Mouse (Mus musculus): ENCODE measurements around the gene Mllt1. TPM values are rescaled to one million over a fixed set of nuclear protein-coding genes. Genes with fewer than 3 reads are reported as not detected.
A peak's percentile ranks its signal among the peaks of the same experiment; 100 is the strongest.

The Mllt1 gene
- polyA plus RNA-seq, 1 experiment = 134 TPM

- TF ChIP-seq POLR2A (IDR thresholded peaks at IDR 0.05; ENCODE audit: control insufficient read depth, extremely low read depth, insufficient read depth, low read length, poor library complexity) = no peak
- TF ChIP-seq CTCF (IDR thresholded peaks at IDR 0.05; ENCODE audit: borderline replicate concordance, control insufficient read depth, extremely low read depth, insufficient read depth, low read length, poor library complexity) = no peak
- 55% methylated on average over 3 of the region's 3 CpGs for WGBS
- Histone ChIP-seq H3K4me1 (replicated peaks; ENCODE audit: control insufficient read depth, insufficient read depth, low read length) (0 out of 2 replicates have a peak, but pooled peaks cover 3% of the 10 kb centered on the region), H3K27ac (ENCODE audit: control insufficient read depth, insufficient read depth, low read length) (no peak overlapping the region), H3K27me3 (ENCODE audit: control insufficient read depth, insufficient read depth, low read length) (no peaks in the 10 kb centered on the region), H3K4me3 (ENCODE audit: control insufficient read depth, insufficient read depth, low read length) (no peak overlapping the region), H3K36me3 (ENCODE audit: control insufficient read depth, insufficient read depth, low read length) (no peaks in the 10 kb centered on the region)
- DNase-seq = no peak
Observed at GRCm38 (mm10) chr17:56855421-56855820, 79.8 kb downstream of the Mllt1 start.

DNA sequence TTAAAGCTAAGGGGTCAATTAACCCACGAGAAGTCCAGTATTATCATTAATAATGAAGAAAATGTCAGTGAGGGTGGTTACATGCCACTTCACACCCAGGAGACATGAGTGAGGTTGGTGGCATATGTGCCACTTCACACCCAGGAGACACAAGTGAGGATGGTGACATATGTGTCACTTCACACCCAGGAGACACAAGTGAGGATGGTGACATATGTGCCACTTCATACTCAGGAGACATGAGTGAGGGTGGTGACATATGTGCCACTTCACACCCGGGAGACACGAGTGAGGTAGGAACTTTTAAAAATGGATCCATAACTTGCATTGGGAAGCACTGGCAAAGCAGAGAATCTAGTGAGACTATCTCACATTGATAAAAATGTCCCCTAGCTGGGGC is 84.0 kb downstream of the Mllt1 start:
- TF ChIP-seq POLR2A (IDR thresholded peaks at IDR 0.05; ENCODE audit: control insufficient read depth, extremely low read depth, insufficient read depth, low read length, poor library complexity) = no peak
- H3K27ac ChIP-seq (ENCODE audit: control insufficient read depth, insufficient read depth, low read length) = no peak overlapping the region
- no peak overlapping the region for H3K4me3 ChIP-seq (ENCODE audit: control insufficient read depth, insufficient read depth, low read length)
- H3K4me1 ChIP-seq (replicated peaks; ENCODE audit: control insufficient read depth, insufficient read depth, low read length) = peaks cover 9% of the 10 kb centered on the region; the same call in 1 of the 2 replicates
- no peaks in the 10 kb centered on the region for H3K27me3 ChIP-seq (ENCODE audit: control insufficient read depth, insufficient read depth, low read length)
- no peak for DNase-seq
- WGBS = 89% methylated on average over 3 of the region's 3 CpGs
- H3K36me3 ChIP-seq (ENCODE audit: control insufficient read depth, insufficient read depth, low read length) = no peaks in the 10 kb centered on the region

DNA sequence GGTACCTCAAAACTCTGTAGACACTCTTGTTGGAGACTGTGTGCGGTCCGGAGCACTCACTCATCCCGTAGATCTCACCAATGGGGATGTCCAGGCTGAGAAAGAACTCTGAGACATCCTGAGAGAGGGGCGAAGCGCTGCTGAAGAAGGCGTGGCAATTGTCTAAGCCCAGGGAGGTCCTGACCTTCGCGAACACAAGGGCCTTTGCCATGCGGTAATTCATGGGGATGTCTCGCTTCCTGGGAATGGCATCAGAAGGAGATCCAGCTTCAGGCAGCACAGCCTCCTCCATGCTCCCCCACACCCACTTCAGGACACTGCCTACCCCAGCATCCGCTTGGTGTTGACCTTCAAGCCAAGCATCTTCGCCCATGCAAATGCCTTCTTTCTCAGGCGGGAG is 85.5 kb downstream of the Mllt1 start:
- Histone ChIP-seq H3K36me3 (ENCODE audit: control insufficient read depth, insufficient read depth, low read length) (no peaks in the 10 kb centered on the region), H3K27me3 (ENCODE audit: control insufficient read depth, insufficient read depth, low read length) (no peaks in the 10 kb centered on the region), H3K4me1 (replicated peaks; ENCODE audit: control insufficient read depth, insufficient read depth, low read length) (peaks cover 5% of the 10 kb centered on the region; the same call in 1 of the 2 replicates), H3K27ac (ENCODE audit: control insufficient read depth, insufficient read depth, low read length) (no peak overlapping the region), H3K4me3 (ENCODE audit: control insufficient read depth, insufficient read depth, low read length) (no peak overlapping the region)
- TF ChIP-seq POLR2A (IDR thresholded peaks at IDR 0.05; ENCODE audit: control insufficient read depth, extremely low read depth, insufficient read depth, low read length, poor library complexity) = no peak
- no peak for TF ChIP-seq CTCF (IDR thresholded peaks at IDR 0.05; ENCODE audit: borderline replicate concordance, control insufficient read depth, extremely low read depth, insufficient read depth, low read length, poor library complexity)
- 96% methylated on average over 13 of the region's 13 CpGs for WGBS
- DNase-seq = no peak

DNA sequence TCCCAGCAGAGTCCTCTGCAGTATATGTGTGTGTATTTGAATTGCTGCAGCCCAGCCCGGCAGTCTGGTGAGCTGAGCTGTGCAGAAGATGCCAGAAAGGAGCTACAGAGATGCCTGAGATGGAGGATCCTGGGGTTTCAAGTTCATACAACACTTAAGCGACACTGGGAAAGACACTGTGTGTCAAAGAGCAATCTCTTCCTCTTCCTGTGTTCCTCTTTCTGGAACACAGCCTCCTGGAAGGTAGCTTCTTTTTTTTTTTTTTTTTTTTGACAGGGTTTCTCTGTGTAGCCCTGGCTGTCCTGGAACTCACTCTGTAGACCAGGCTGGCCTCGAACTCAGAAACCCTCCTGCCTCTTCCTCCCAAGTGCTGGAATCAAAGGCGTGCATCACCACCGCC is 86.4 kb downstream of the Mllt1 start:
- Histone ChIP-seq H3K4me1 (replicated peaks; ENCODE audit: control insufficient read depth, insufficient read depth, low read length) (peaks cover 11% of the 10 kb centered on the region), H3K4me3 (ENCODE audit: control insufficient read depth, insufficient read depth, low read length) (no peak overlapping the region), H3K27ac (ENCODE audit: control insufficient read depth, insufficient read depth, low read length) (no peak overlapping the region), H3K36me3 (ENCODE audit: control insufficient read depth, insufficient read depth, low read length) (no peaks in the 10 kb centered on the region), H3K27me3 (ENCODE audit: control insufficient read depth, insufficient read depth, low read length) (no peaks in the 10 kb centered on the region)
- WGBS = 87% methylated on average over 5 of the region's 5 CpGs
- no peak for DNase-seq
- TF ChIP-seq POLR2A (IDR thresholded peaks at IDR 0.05; ENCODE audit: control insufficient read depth, extremely low read depth, insufficient read depth, low read length, poor library complexity) = no peak
- no peak for TF ChIP-seq CTCF (IDR thresholded peaks at IDR 0.05; ENCODE audit: borderline replicate concordance, control insufficient read depth, extremely low read depth, insufficient read depth, low read length, poor library complexity)

GRCm38 (mm10) chr17:56843678-56844077 is 91.5 kb downstream of the Mllt1 start:
- peak; percentile 67 for DNase-seq
- peak overlapping the region; percentile 77 for H3K27ac ChIP-seq (ENCODE audit: control insufficient read depth, insufficient read depth, low read length)
- TF ChIP-seq POLR2A (IDR thresholded peaks at IDR 0.05; ENCODE audit: control insufficient read depth, extremely low read depth, insufficient read depth, low read length, poor library complexity) (no peak), CTCF (IDR thresholded peaks at IDR 0.05; ENCODE audit: borderline replicate concordance, control insufficient read depth, extremely low read depth, insufficient read depth, low read length, poor library complexity) (no peak)
- H3K36me3 ChIP-seq (ENCODE audit: control insufficient read depth, insufficient read depth, low read length) = no peaks in the 10 kb centered on the region
- WGBS = 10% methylated on average over 5 of the region's 5 CpGs
- no peaks in the 10 kb centered on the region for H3K27me3 ChIP-seq (ENCODE audit: control insufficient read depth, insufficient read depth, low read length)
- H3K4me1 ChIP-seq (replicated peaks; ENCODE audit: control insufficient read depth, insufficient read depth, low read length) = peaks cover 22% of the 10 kb centered on the region
- H3K4me3 ChIP-seq (ENCODE audit: control insufficient read depth, insufficient read depth, low read length) = no peak overlapping the region

Other genes starting within 250 kb of the Mllt1 start
- 601 and 855 TPM in 2 replicates for gene Ndufa11, start 217.6 kb downstream of the Mllt1 start, polyA plus RNA-seq (2012; rRNA removed)
- gene Vmac, start 217.4 kb downstream of the Mllt1 start, polyA plus RNA-seq (2012; rRNA removed) = 52.3 and 58.9 TPM in 2 replicates
- 37.6 and 44.4 TPM in 2 replicates for gene Nrtn, start 177.9 kb downstream of the Mllt1 start, polyA plus RNA-seq (2012; rRNA removed)
- 142 and 157 TPM in 2 replicates for gene Dus3l, start 170.7 kb downstream of the Mllt1 start, polyA plus RNA-seq (2012; rRNA removed)
- gene Prr22, start 165.2 kb downstream of the Mllt1 start, polyA plus RNA-seq (2012; rRNA removed) = 4.1 and 4.5 TPM in 2 replicates
- 31.3 and 44.2 TPM in 2 replicates for gene Rfx2, start 104.4 kb downstream of the Mllt1 start, polyA plus RNA-seq (2012; rRNA removed)
- 0.11 TPM in 1 of 2 replicates, not detected in the other for gene Acsbg2, start 61.0 kb downstream of the Mllt1 start, polyA plus RNA-seq (2012; rRNA removed)
- 0.10 and 0.19 TPM in 2 replicates for gene 1700061G19Rik, start 59.9 kb downstream of the Mllt1 start, polyA plus RNA-seq (2012; rRNA removed)
- gene Acer1, start 46.7 kb upstream of the Mllt1 start, polyA plus RNA-seq (2012; rRNA removed) = 0.14 and 0.32 TPM in 2 replicates
- gene Clpp, start 54.9 kb upstream of the Mllt1 start, polyA plus RNA-seq (2012; rRNA removed) = 131 and 144 TPM in 2 replicates
- 26.7 and 32.2 TPM in 2 replicates for gene Alkbh7, start 61.9 kb upstream of the Mllt1 start, polyA plus RNA-seq (2012; rRNA removed)
- not detected in 2 replicates for gene Pspn, start 64.6 kb upstream of the Mllt1 start, polyA plus RNA-seq (2012; rRNA removed)
- 40.8 and 42.9 TPM in 2 replicates for gene Gtf2f1, start 75.9 kb upstream of the Mllt1 start, polyA plus RNA-seq (2012; rRNA removed)
- 0.08 TPM in 1 of 2 replicates, not detected in the other for gene Gm17949, start 76.1 kb upstream of the Mllt1 start, polyA plus RNA-seq (2012; rRNA removed)
- gene Khsrp, start 96.1 kb upstream of the Mllt1 start, polyA plus RNA-seq (2012; rRNA removed) = 229 and 259 TPM in 2 replicates
- 0.22 and 0.38 TPM in 2 replicates for gene Slc25a41, start 106.2 kb upstream of the Mllt1 start, polyA plus RNA-seq (2012; rRNA removed)
- gene Crb3, start 123.7 kb upstream of the Mllt1 start, polyA plus RNA-seq (2012; rRNA removed) = 3.4 and 5.9 TPM in 2 replicates
- gene Slc25a23, start 124.4 kb upstream of the Mllt1 start, polyA plus RNA-seq (2012; rRNA removed) = 76.5 and 93.2 TPM in 2 replicates
- gene Dennd1c, start 143.1 kb upstream of the Mllt1 start, polyA plus RNA-seq (2012; rRNA removed) = 176 and 196 TPM in 2 replicates
- gene Tubb4a, start 152.4 kb upstream of the Mllt1 start, polyA plus RNA-seq (2012; rRNA removed) = 5.5 and 5.7 TPM in 2 replicates
- gene Tnfsf9, start 169.9 kb upstream of the Mllt1 start, polyA plus RNA-seq (2012; rRNA removed) = 10.2 and 12.3 TPM in 2 replicates
- 10.5 and 11.0 TPM in 2 replicates for gene Cd70, start 214.4 kb upstream of the Mllt1 start, polyA plus RNA-seq (2012; rRNA removed)